Mouse (Mus musculus) ES-Bruce4 (cell line): Measurements from ENCODE around the gene Sephs2.

Experiments used
- CTCF ChIP-seq: IDR thresholded peaks from one replicate; pipeline ENCODE4 v1.8.1; 2011; ENCODE audit warnings: low read depth, low read length
- POLR2A ChIP-seq: IDR thresholded peaks from one replicate; pipeline ENCODE4 v1.8.1; 2011; ENCODE audit warnings: low read length; ENCODE audit not compliant: insufficient read depth

GRCm38 (mm10) chr7:127321106-127321505, 47.3 kb upstream of the Sephs2 start:
- TF ChIP-seq CTCF, result no peak
- TF ChIP-seq POLR2A, result no peak
